Mouse (Mus musculus) forebrain, embryonic 16.5 days (tissue): ENCODE measurements around the gene Per1. TPM values are rescaled to one million over a fixed set of nuclear protein-coding genes. Genes with fewer than 3 reads are reported as not detected.

Experiments used
- ATAC-seq: fragments of 200-750 bp; cut with Nextera tagmentation; 2 replicates; pipeline ENCODE4 v1.8.0; 2017; ENCODE audit warnings: mild to moderate bottlenecking, moderate library complexity
- H3K27ac ChIP-seq: fragments of 300-500 bp; sonication (generic); 2 replicates; pipeline ENCODE4 v1.5.1; 2014; ENCODE audit warnings: low read length, control low read depth
- H3K27me3 ChIP-seq: fragments of 300-500 bp; sonication (generic); replicated peaks from 2 replicates; pipeline ENCODE4 v1.6.1; 2014; ENCODE audit warnings: low read length; ENCODE audit not compliant: control insufficient read depth, insufficient read depth
- H3K36me3 ChIP-seq: fragments of 300-500 bp; sonication (generic); 2 replicates; pipeline ENCODE4 v1.6.1; 2014; ENCODE audit not compliant: control insufficient read depth, insufficient read depth
- H3K4me1 ChIP-seq: fragments of 300-500 bp; sonication (generic); replicated peaks from 2 replicates; pipeline ENCODE4 v1.6.1; 2014; ENCODE audit warnings: low read length; ENCODE audit not compliant: control insufficient read depth, insufficient read depth
- H3K4me2 ChIP-seq: fragments of 300-500 bp; sonication (generic); 2 replicates; pipeline ENCODE4 v1.6.1; 2014; ENCODE audit warnings: mild to moderate bottlenecking, low read length, control low read depth
- H3K4me3 ChIP-seq: fragments of 300-500 bp; sonication (generic); replicated peaks from 2 replicates; pipeline ENCODE4 v1.5.1; 2014; ENCODE audit warnings: mild to moderate bottlenecking, low read length, control low read depth
- H3K9ac ChIP-seq: fragments of 300-500 bp; sonication (generic); replicated peaks from 2 replicates; pipeline ENCODE4 v1.6.1; 2014; ENCODE audit warnings: low read depth, low read length, control low read depth
- H3K9me3 ChIP-seq: fragments of 300-500 bp; sonication (generic); 2 replicates; pipeline ENCODE4 v1.6.1; 2016; ENCODE audit warnings: low read length; ENCODE audit not compliant: control insufficient read depth
- WGBS: fragments of 180-500 bp; shearing (Covaris S2); extraction: QIAGEN DNeasy Blood & Tissue Kit; methylation state at CpG from one replicate; pipeline ENCODE4 v1.1.7; 2014; 5-methylcytosine and 5-hydroxymethylcytosine counted together
- polyA plus RNA-seq: library from polyadenylated mRNA; unstranded; fragments of >200 nt; fragmentation: Nextera tagmentation; extraction: Ambion mirVana; gene quantifications from 2 replicates; pipeline ENCODE4 v1.2.1, GENCODE M21; 2015

The Per1 gene
- polyA plus RNA-seq, 1 experiment from 2014 or later, result 11.8 TPM

DNA sequence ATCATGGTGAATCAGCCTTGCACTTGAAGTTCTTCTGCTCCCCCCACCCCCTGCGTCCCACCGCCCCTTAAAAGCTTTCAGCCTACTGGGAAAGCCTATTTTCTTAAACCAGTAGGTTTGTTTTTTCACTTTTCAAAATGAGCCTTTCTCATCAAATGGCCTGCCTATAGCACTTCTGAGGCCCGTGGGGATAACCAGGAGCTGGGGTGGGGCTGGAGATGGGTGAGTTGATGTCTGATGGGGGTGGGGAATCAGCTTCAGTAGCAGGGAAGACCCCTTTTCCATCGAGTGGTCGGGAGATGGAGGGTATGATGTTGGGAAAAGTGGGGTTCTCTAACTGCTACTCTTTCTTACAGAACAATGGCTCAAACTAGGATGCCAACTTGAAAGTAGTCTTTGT is 21.8 kb downstream of the Per1 start:
- no peak overlapping the region for H3K27ac ChIP-seq
- H3K4me1 ChIP-seq, result peaks cover 30% of the 10 kb centered on the region
- ATAC-seq, result no peak
- H3K9me3 ChIP-seq, result no peaks in the 10 kb centered on the region
- WGBS, result 61% methylated on average over 5 of the region's 5 CpGs
- peak overlapping the region; percentile 93 for H3K4me2 ChIP-seq
- H3K9ac ChIP-seq, result no peak overlapping the region
- no peak overlapping the region for H3K4me3 ChIP-seq
- no peaks in the 10 kb centered on the region for H3K36me3 ChIP-seq
- H3K27me3 ChIP-seq, result peaks cover 3% of the 10 kb centered on the region; the same call in 1 of the 2 replicates

DNA sequence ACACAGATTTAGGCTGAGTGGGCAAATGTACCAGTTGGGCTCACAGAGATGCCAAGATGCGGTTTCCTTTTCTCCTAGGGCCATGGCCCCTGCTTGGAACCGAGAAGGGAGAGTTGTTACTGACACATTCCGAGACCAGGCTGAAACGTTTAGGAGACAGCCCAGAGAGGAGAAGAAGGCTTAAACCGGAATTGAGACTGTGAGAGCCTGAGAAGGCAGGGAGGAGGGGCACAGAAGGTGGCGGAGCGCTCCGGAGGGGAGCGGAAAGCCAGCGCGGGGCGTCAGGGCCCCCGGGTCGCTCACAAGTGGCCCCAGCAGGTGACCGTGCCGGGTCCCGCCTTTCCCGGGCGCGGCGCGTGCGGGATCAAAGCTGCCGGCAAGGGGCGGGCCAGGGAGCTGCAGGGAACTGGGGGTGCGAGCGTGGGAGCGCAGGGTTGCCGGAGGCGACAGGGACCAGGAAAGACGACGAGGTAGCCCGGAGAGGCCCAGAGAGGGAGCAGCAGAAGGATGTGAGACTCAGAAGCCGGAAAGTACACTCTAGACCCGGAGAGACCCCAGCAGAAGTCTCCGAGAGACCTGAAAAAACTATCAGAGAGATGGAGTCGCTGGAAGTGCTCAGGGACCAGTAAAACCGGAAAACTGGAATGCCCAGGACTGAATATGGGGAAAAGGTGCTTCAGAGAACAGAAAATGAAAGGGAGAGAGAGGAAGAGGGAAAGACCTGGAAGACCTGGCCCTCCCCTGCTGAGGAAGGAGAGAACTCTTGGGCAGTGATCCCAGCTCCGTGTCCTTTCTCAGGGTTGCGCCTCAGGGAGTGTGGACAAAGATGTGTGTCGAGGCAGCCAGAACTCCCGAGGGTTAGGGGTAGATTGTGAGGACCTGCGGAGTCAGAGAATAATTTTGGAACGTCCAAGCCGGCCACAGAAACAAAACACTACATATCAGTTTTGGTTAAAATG is 23.0 kb downstream of the Per1 start:
- no peaks in the 10 kb centered on the region for H3K36me3 ChIP-seq
- WGBS, result 0% methylated on average over 45 of the region's 45 CpGs
- H3K4me2 ChIP-seq, result peak overlapping the region; percentile 93
- peak overlapping the region; percentile 68 for H3K9ac ChIP-seq
- no peaks in the 10 kb centered on the region for H3K9me3 ChIP-seq
- ATAC-seq, result 0 out of 2 replicates have a peak, but pooled peaks have one; percentile 1
- H3K4me3 ChIP-seq, result peak overlapping the region; percentile 77
- peak overlapping the region; percentile 69 for H3K27ac ChIP-seq
- peaks cover 3% of the 10 kb centered on the region; the same call in 1 of the 2 replicates for H3K27me3 ChIP-seq
- peaks cover 31% of the 10 kb centered on the region for H3K4me1 ChIP-seq

DNA sequence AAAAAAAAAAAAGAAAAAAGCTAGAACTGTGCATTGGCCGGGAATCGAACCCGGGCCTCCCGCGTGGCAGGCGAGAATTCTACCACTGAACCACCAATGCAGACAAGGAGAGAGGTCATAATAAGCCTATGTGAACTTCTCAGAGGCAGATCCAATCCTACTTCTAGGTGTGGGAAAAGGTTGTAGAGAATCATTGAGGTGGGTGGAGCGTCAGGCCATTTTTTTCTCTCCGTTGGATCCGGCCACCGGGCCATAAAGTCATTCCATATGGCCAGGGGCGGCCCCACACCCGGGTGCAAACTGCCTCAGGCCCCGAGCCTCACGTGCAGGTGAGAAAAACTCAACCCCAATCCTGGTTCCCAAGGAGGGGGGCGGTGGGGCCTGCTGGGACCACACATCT is 23.7 kb downstream of the Per1 start:
- peaks cover 32% of the 10 kb centered on the region for H3K4me1 ChIP-seq
- H3K27ac ChIP-seq, result no peak overlapping the region
- peak overlapping the region; percentile 93 for H3K4me2 ChIP-seq
- H3K27me3 ChIP-seq, result peaks cover 3% of the 10 kb centered on the region; the same call in 1 of the 2 replicates
- peak overlapping the region; percentile 77 for H3K4me3 ChIP-seq
- 1% methylated on average over 15 of the region's 15 CpGs for WGBS
- H3K36me3 ChIP-seq, result no peaks in the 10 kb centered on the region
- no peak overlapping the region for H3K9ac ChIP-seq
- no peaks in the 10 kb centered on the region for H3K9me3 ChIP-seq
- ATAC-seq, result peak; percentile 22

DNA sequence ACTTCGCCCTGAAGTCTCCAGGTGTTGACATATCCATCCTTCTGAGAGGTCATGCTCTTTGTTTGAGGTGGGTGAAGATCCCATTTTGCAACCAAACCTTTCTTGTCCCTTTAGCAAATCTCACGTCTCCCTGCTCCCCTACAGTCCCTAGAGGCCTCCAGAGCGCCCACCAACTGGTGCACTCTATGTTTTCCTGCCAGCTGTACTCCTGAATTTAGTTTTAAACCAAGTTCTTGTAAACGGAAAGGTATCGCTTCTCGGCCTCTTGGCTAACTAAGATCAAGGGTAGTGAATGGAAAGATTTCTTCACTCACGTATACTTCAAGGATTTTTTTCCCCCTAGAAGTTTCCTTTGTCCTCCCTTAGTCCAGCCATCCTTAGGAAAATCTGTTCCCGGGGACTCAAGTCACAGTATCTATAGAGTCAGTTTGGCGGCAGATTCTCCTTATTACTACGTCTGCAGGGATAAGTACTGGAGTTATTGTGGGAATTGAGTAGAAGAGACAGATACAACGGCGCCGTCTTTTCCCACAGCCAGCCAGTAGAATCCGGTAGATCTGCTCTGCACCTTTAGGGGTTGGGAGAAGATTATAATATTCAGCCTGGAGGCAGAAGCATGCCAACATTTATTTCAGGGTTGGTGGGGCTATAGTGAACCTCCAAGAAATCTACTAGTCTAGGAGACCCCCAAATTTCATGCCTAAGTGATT is 24.6 kb downstream of the Per1 start:
- no peak for ATAC-seq
- Histone ChIP-seq H3K4me1 (peaks cover 32% of the 10 kb centered on the region), H3K9ac (no peak overlapping the region), H3K4me3 (peak overlapping the region; percentile 80), H3K27me3 (peaks cover 3% of the 10 kb centered on the region; the same call in 1 of the 2 replicates), H3K27ac (no peak overlapping the region), H3K36me3 (no peaks in the 10 kb centered on the region), H3K4me2 (peak overlapping the region; percentile 76), H3K9me3 (no peaks in the 10 kb centered on the region)
- 36% methylated on average over 14 of the region's 14 CpGs for WGBS

DNA sequence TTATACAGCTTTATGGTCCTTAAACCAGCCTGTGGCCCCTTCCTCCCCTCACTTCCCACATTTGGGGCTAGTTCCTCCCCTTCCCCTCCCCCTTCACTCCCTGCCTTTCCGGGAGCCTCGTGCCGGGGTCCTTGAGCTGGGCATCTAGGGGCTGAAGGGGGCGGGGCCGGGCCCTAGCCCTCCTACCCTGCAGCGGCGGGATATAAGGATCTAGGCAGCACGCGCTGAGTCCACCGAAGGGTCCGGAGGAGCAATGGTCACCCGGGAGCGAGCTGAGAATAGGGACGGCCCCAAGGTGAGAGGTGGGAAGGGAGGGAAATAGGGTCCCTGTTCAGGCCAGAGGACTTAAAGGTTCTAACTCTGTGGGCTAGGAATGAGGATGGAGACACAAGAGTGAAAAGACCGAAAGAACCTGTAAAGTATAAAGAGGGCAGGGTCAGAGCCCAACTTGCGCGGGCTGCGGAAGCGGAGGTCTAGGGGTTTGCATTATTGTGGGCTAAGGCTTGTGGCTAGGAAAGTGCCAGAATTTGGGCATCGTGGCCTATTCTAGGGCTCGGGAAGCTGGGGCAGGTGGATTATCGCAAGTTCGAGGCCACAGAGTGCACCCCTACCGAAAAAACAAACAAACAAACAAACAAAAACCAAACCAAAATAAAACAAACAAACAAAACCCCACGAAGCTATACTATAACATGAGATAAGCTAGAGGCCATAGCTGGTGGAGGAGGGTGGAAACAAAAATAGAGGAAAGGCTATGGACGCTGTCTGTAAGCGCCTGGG is 25.4 kb downstream of the Per1 start, which contains the start of gene Hes7:
Hes7 (plus strand) TSS at position 184 of the 780 bp plus-strand sequence.
- H3K4me2 ChIP-seq, result peak within 1 kb of the TSS; percentile 76
- peak within 1 kb of the TSS; percentile 80 for H3K4me3 ChIP-seq
- ATAC-seq, result no peak
- H3K9ac ChIP-seq, result peak within 1 kb of the TSS; percentile 74
- H3K36me3 ChIP-seq, result no peaks in the 10 kb centered on the region
- no peak within 1 kb of the TSS for H3K27ac ChIP-seq
- 4% methylated on average over 27 of the region's 27 CpGs for WGBS
- H3K27me3 ChIP-seq, result peaks cover 3% of the 10 kb centered on the region; the same call in 1 of the 2 replicates
- no peaks in the 10 kb centered on the region for H3K9me3 ChIP-seq
- H3K4me1 ChIP-seq, result peaks cover 32% of the 10 kb centered on the region

DNA sequence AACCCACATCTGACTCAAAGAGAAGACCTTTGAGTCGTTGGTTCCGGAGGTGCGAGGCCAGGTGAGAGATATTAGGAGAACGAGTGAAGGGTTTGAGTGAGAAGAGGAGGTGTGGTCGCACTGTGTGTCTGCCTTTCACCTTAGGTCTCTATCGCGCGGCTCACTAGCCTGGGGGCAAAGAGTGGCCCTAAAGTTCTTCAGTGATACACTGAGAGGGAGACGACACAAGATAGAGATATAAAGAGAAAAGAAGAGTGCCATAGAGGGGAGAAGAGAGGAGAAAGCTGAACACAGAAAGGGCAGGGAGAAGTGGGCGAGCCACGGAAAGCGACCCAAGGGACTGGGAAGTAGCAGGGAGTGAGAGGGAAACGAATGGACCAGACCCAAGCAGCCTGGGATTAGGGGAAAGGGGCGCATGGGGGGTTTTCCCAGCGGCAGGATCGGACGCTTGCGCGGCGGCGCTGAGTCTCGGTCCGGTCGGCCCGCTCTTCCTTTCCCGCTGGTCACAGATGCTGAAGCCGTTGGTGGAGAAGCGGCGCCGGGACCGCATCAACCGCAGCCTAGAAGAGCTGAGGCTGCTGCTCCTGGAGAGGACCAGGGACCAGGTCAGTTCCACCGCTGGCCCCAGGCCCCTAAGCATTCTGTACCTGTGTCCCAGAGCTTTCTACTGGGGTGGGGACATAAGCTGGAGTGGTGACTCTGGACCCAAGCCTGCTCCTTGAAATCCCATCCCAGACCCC is 26.2 kb downstream of the Per1 start:
- Histone ChIP-seq H3K27me3 (peaks cover 3% of the 10 kb centered on the region; the same call in 1 of the 2 replicates), H3K4me1 (peaks cover 38% of the 10 kb centered on the region), H3K4me3 (peak overlapping the region; percentile 80), H3K9me3 (no peaks in the 10 kb centered on the region), H3K27ac (no peak overlapping the region), H3K4me2 (peak overlapping the region; percentile 76), H3K9ac (peak overlapping the region; percentile 74), H3K36me3 (no peaks in the 10 kb centered on the region)
- ATAC-seq, result no peak
- WGBS, result 1% methylated on average over 32 of the region's 33 CpGs

GRCm38 (mm10) chr11:69121741-69122335 is 26.8 kb downstream of the Per1 start:
- Histone ChIP-seq H3K27ac (no peak overlapping the region; the same call in 1 of the 2 replicates), H3K9me3 (no peaks in the 10 kb centered on the region), H3K4me2 (peak overlapping the region; percentile 76), H3K4me1 (peaks cover 42% of the 10 kb centered on the region), H3K27me3 (peaks cover 3% of the 10 kb centered on the region; the same call in 1 of the 2 replicates), H3K9ac (peak overlapping the region; percentile 74), H3K36me3 (no peaks in the 10 kb centered on the region), H3K4me3 (peak overlapping the region; percentile 80)
- ATAC-seq, result no peak
- WGBS, result under 1% methylated on average over 28 of the region's 32 CpGs

- peaks cover 3% of the 10 kb centered on the region; the same call in 1 of the 2 replicates for H3K27me3 ChIP-seq
- under 1% methylated on average over 64 of the region's 66 CpGs for WGBS
- no peaks in the 10 kb centered on the region for H3K36me3 ChIP-seq
- peak; percentile 66 for ATAC-seq
- peaks cover 36% of the 10 kb centered on the region for H3K4me1 ChIP-seq
- peak within 1 kb of the TSS; percentile 71 for H3K27ac ChIP-seq
- H3K4me3 ChIP-seq, result peak within 1 kb of the TSS; percentile 80
- peak within 1 kb of the TSS; percentile 74 for H3K9ac ChIP-seq
- H3K4me2 ChIP-seq, result peak within 1 kb of the TSS; percentile 76
- H3K9me3 ChIP-seq, result no peaks in the 10 kb centered on the region
Observed at GRCm38 (mm10) chr11:69122336-69122951, 27.4 kb downstream of the Per1 start, which contains the start of gene 9130213A22Rik. TSS of gene 9130213A22Rik (minus strand) at chr11:69122589.
